Mouse (Mus musculus): ENCODE measurements around the gene P2rx1. TPM values are rescaled to one million over a fixed set of nuclear protein-coding genes. Genes with fewer than 3 reads are reported as not detected.
A peak's percentile ranks its signal among the peaks of the same experiment; 100 is the strongest.

P2rx1 gene
- total RNA-seq, 2 experiments from 2014 or later: 0.71 to 0.77 TPM

- DNase-seq: peak; percentile 62
Observed at GRCm38 (mm10) chr11:73023099-73023498, 24.2 kb downstream of the P2rx1 start.

GRCm38 (mm10) chr11:73023827-73024226, 24.9 kb downstream of the P2rx1 start:
- DNase-seq: no peak

GRCm38 (mm10) chr11:73024236-73024904, 25.5 kb downstream of the P2rx1 start:
- peak; percentile 29 for DNase-seq

- no peak for DNase-seq
Observed at GRCm38 (mm10) chr11:73026961-73027360, 28.1 kb downstream of the P2rx1 start.

- DNase-seq: peak; percentile 89
Observed at GRCm38 (mm10) chr11:73030821-73031498, 32.1 kb downstream of the P2rx1 start.

GRCm38 (mm10) chr11:73031536-73031935, 32.6 kb downstream of the P2rx1 start:
- no peak for DNase-seq

GRCm38 (mm10) chr11:73036077-73036476, 37.2 kb downstream of the P2rx1 start:
- no peak for DNase-seq

GRCm38 (mm10) chr11:73036889-73037288, 38.0 kb downstream of the P2rx1 start:
- DNase-seq: no peak

- no peak for DNase-seq
Observed at GRCm38 (mm10) chr11:73037691-73038090, 38.8 kb downstream of the P2rx1 start.

GRCm38 (mm10) chr11:73039102-73039799, 40.3 kb downstream of the P2rx1 start:
- peak; percentile 82 for DNase-seq

- no peak for DNase-seq
Observed at GRCm38 (mm10) chr11:73044229-73044755, 45.4 kb downstream of the P2rx1 start.

- DNase-seq: no peak
Observed at GRCm38 (mm10) chr11:73044789-73045188, 45.9 kb downstream of the P2rx1 start.

GRCm38 (mm10) chr11:73047542-73047996, 48.7 kb downstream of the P2rx1 start, which contains the start of gene Ncbp3:
Gene Ncbp3 (plus strand): TSS chr11:73047783.
- peak; percentile 97 for DNase-seq

- DNase-seq: no peak
Observed at GRCm38 (mm10) chr11:73048030-73048876, 49.4 kb downstream of the P2rx1 start.

GRCm38 (mm10) chr11:73049335-73049734, 50.4 kb downstream of the P2rx1 start:
- peak; percentile 85 for DNase-seq

- DNase-seq: no peak
Observed at GRCm38 (mm10) chr11:73052795-73053194, 53.9 kb downstream of the P2rx1 start.

GRCm38 (mm10) chr11:73057701-73058100, 58.8 kb downstream of the P2rx1 start:
- DNase-seq: no peak

- DNase-seq: no peak
Observed at GRCm38 (mm10) chr11:73059630-73060029, 60.7 kb downstream of the P2rx1 start.

- DNase-seq: no peak
Observed at GRCm38 (mm10) chr11:73061413-73061812, 62.5 kb downstream of the P2rx1 start.
